In genomic region chr8:115707731-115708590, GRCm38 (mm10) we compare ENCODE assay signal across 8 mouse cellular contexts. TPM values are rescaled to one million over a fixed set of nuclear protein-coding genes. Genes with fewer than 3 reads are reported as not detected.
DNase-seq lines count a peak whose midpoint lies in the region; ATAC-seq and TF ChIP-seq lines count a peak whose summit lies in the region.

Maf (minus strand) TSS chr8:115707794.

- H3K36me3 ChIP-seq in ES-Bruce4 (ENCODE audit: control insufficient read depth, insufficient read depth, low read length, poor library complexity, severe bottlenecking) = no peaks in the 10 kb centered on the region
- H3K36me3 ChIP-seq in neural tube, embryonic 15.5 days = no peaks in the 10 kb centered on the region

- H3K9me3 ChIP-seq in ES-Bruce4 (replicated peaks; ENCODE audit: control insufficient read depth, insufficient read depth, low read length, poor library complexity, severe bottlenecking) = no peaks in the 10 kb centered on the region
- no peaks in the 10 kb centered on the region for H3K9me3 ChIP-seq in neural tube, embryonic 15.5 days (replicated peaks)

- no peak for TF ChIP-seq POLR2A in ES-Bruce4 (IDR thresholded peaks at IDR 0.05; ENCODE audit: insufficient read depth, low read length)
- TF ChIP-seq POLR2A in lung, adult 2 months (IDR thresholded peaks at IDR 0.05; ENCODE audit: borderline replicate concordance, extremely low read depth, low read depth, low read length) = peak; percentile 80; the same call in 1 of the 2 replicates

- TF ChIP-seq CTCF in ES-Bruce4 (IDR thresholded peaks at IDR 0.05; ENCODE audit: low read depth, low read length) = no peak
- no peak for TF ChIP-seq CTCF in layer of hippocampus, adult 2 months (conservative IDR thresholded peaks at IDR 0.05)
- TF ChIP-seq CTCF in lung, adult 2 months (IDR thresholded peaks at IDR 0.05; ENCODE audit: insufficient read depth, low read length) = no peak

- WGBS in lung, adult 2 months = 2% methylated on average over 43 of the region's 43 CpGs
- WGBS in neural tube, embryonic 15.5 days = under 1% methylated on average over 43 of the region's 43 CpGs

- DNase-seq in cerebellum, adult 18-20 months = peak; percentile 76 to 78
- peak; percentile 91 for DNase-seq in forelimb bud, embryonic 11.5 days (ENCODE audit: low read depth, low spot score)
- peak; percentile 80 for DNase-seq in heart, postnatal 4 days
- DNase-seq in layer of hippocampus, adult 2 months (ENCODE audit: low spot score in 2 of 2) = peak; percentile 51 to 69
- DNase-seq in lung, adult 2 months = peak; percentile 79
- DNase-seq in testis, postnatal 14 days (ENCODE audit: low spot score) = peak; percentile 83

- TF ChIP-seq EP300 in ES-Bruce4 (IDR thresholded peaks at IDR 0.05; ENCODE audit: insufficient read depth, low read depth, low read length) = no peak

- H3K27ac ChIP-seq in ES-Bruce4 (ENCODE audit: insufficient read depth, low read length) = no peak within 1 kb of the TSS
- peak within 1 kb of the TSS; percentile 80 for H3K27ac ChIP-seq in layer of hippocampus, adult 2 months
- H3K27ac ChIP-seq in neural tube, embryonic 15.5 days (replicated peaks) = peak within 1 kb of the TSS; percentile 93

- H3K27me3 ChIP-seq in ES-Bruce4 (ENCODE audit: control insufficient read depth, insufficient read depth, low read length, poor library complexity, severe bottlenecking) = peaks cover 28% of the 10 kb centered on the region
- peaks cover 14% of the 10 kb centered on the region for H3K27me3 ChIP-seq in neural tube, embryonic 15.5 days (replicated peaks)

- peak; percentile 76 for ATAC-seq in neural tube, embryonic 15.5 days (ENCODE audit: low FRiP score)

- peak within 1 kb of the TSS; percentile 87 for H3K4me2 ChIP-seq in neural tube, embryonic 15.5 days

- peak within 1 kb of the TSS; percentile 63 for H3K4me3 ChIP-seq in ES-Bruce4 (ENCODE audit: low read depth, low read length)
- peak within 1 kb of the TSS; percentile 65 for H3K4me3 ChIP-seq in layer of hippocampus, adult 2 months
- H3K4me3 ChIP-seq in lung, adult 2 months (replicated peaks; ENCODE audit: extremely low read depth, low read depth, low read length) = peak within 1 kb of the TSS; percentile 85
- peak within 1 kb of the TSS; percentile 71 for H3K4me3 ChIP-seq in neural tube, embryonic 15.5 days (replicated peaks)

- no peaks in the 10 kb centered on the region for H3K4me1 ChIP-seq in ES-Bruce4 (ENCODE audit: control insufficient read depth, insufficient read depth, low read length)
- H3K4me1 ChIP-seq in lung, adult 2 months (ENCODE audit: control insufficient read depth, insufficient read depth, low read length) = peaks cover 4% of the 10 kb centered on the region; the same call in 1 of the 2 replicates
- H3K4me1 ChIP-seq in neural tube, embryonic 15.5 days = peaks cover 50% of the 10 kb centered on the region

- peak within 1 kb of the TSS; percentile 54 for H3K9ac ChIP-seq in ES-Bruce4 (ENCODE audit: low read depth, poor library complexity, severe bottlenecking)
- peak within 1 kb of the TSS; percentile 78 for H3K9ac ChIP-seq in neural tube, embryonic 15.5 days (replicated peaks)

RNA-seq across cellular contexts. Expression of gene Maf, which starts in this region (rescaled TPM):
- 0.49 and 0.69 TPM in 2 replicates for polyA plus RNA-seq in ES-Bruce4 (2011; ENCODE audit: insufficient read depth, insufficient read length, low read depth, missing spikeins)
- 1 to 10 TPM; 5.2 to 5.5 TPM for total RNA-seq in heart, postnatal 4 days (2021)
- total RNA-seq in layer of hippocampus, adult 2 months (2021) = 10 to 100 TPM; 18.9 to 19.9 TPM
- 8.2 and 9.0 TPM in 2 replicates for polyA plus RNA-seq in lung, adult 2 months (2012; rRNA removed)
- 11.7 and 12.8 TPM in 2 replicates for polyA plus RNA-seq in neural tube, embryonic 15.5 days (2015; fragmentation: Nextera tagmentation; extraction: Ambion mirVana)
